Mouse (Mus musculus) heart, adult 18-20 months (tissue): ENCODE data around the gene Aup1. TPM values are rescaled to one million over a fixed set of nuclear protein-coding genes. Genes with fewer than 3 reads are reported as not detected.

Experiments used
- DNase-seq, 2 experiments: peaks; one replicate each; pipeline ENCODE4 v3.0.0; 2021 to 2022; ENCODE audit warnings: mixed read lengths in 1 of 2
- total RNA-seq, 2 experiments: library from RNA; stranded (reverse); gene quantifications; 2 replicates each; pipeline ENCODE4 v1.2.3; 2021

Gene Aup1
- total RNA-seq, 2 experiments from 2014 or later = 76.3 to 77.2 TPM

DNA sequence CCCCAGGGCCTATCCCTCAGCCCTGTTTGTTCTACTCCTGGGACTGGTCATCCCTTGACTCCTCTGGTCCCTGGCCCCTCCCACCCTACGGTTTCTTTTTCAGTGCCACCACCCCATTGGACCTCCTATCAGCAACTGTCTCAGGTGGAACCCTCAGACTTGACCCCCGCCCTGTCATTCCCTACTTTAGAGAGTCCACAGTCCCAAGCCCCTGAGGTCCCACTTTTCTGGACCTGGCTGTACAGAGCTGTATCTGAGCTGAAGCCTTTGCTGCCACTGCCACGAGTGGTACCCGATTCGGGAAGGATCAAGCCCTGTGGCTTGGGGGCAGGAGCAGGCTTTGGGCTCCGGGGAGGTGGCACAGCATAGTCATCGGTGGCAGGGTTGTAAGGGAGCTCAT is 23.2 kb upstream of the Aup1 start:
- no peak for DNase-seq

DNA sequence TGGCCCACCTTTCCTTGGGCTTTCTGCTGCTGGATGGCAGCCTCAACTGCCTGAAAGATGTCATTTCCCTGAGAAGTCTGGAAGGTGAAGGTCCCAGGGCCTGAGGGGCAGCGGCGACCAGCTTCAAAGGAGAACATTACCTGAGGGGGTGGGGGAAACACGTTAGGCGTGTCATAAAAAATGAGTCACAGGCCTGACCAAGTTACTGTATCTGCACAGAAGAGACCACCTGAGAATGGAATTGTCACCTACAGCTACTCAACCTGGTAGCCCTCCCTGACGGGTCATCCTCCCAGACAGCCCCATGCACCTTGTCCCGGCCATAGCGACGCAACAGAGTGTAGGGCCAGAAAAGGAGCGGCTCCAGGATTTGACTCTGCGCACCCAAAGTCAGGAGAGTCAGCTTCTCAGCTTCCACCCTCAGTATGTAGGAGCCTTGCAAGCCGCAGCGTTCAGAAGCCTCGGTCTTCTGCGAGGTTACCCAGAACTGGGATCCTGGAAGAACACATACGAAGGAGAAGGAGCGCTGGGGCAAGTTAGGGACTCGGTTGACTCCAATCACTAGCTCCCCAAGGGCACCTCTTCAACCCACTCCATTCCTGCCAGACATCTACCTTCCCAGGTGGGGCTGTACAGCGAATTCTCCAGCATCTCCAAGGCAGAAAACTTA is 22.3 kb upstream of the Aup1 start:
- no peak for DNase-seq

DNA sequence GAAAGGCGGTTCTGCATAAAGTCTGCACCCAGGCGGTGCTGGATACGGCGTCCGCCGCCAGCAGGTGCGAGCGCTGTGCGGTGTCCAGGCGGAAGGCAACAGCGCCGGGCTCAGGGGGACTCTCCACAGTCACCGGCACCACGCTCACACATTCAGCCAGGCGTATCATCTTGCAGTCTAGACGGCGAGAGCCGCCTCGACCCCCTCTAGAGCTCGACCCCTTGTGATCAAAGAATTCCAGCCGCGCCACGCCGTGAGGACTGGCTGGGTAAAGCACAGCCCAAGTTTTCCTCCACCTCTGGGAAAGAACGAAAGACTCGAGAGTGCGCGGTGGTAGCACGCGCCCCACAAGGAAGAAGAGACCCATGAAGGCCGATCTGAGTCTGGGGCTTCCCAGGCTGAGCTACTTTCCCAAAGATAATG is 21.5 kb upstream of the Aup1 start:
- peak in 1 of 2 experiments; percentile 34 for DNase-seq

DNA sequence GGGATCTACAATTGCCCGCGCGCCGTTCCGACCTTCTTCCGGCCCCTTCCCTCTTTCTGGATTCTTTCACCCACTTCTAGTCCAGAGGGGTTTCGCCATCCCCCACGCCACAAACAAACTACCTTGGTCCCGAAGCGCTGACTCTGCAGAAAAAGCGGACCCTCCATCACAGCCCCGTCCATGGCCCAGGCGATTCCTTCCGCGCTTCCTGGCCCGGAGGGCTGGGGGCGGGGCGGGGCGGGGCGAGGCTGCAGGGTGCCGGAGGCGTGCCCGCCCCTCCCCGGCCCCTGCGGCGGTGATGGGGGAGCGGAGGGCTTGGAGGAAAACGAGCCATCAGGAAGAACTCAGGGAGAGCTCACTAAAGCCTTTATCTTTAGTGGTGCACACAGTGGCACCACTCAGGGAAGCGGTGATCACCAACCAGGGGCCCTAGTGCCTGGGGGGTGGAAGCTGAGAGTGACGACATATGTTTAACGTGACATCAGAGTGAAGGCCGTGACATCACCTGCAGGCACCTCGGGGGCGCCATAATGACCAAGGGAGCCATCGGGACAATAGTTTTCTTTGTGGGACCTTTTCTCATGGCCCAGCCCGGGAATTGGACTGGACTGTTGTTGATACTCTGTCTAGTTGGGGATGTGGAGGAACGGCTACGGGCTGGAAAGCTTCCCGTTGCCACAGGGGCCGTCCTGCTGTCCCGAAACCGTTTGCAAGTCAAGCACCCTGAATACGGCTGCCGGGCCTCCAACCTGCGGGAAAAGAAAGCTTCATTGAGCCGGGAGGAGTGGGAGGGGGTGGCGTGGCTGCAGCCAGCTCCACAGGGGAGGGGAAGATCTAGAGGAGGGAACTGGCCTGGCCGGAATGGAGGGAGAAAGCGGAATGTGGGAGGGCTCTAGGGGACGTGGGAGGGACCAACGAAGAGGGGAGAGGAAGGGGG is 20.8 kb upstream of the Aup1 start, which contains the start of the genes Dok1 and Loxl3:
Dok1 (minus strand) TSS at position 223 of the 937 bp plus-strand sequence.
Loxl3 (plus strand) TSS at position 925 of the 937 bp plus-strand sequence.
- peak; percentile 81 to 86 for DNase-seq

DNA sequence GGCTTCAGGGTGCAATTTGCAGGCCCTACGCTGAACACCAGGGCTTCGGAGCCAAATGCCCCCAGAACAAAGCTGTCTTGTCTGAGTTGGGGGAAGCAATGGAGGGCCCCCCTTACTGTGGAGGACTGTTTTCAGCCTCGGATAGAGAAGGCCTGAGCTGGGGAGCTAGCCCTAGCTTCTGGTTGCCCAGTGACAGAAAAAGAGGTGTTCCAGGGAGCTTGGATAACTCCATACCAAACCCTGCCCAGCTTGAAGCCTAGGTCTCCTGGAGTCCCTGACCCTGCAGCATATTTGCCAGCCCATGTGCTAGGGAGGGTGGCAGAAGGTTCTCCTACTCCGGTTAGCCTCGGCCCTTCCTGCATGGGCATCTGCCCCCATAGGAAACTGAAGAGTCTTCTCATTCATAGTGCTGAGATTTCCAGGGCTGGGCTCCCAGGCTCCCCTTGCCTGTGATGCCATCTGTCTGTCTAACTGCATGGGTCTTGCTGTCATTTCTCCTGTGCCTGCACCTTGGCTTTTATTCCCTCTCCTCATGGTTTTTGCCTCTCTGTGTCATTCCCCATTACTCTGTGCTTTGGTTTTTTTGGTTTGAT is 19.8 kb upstream of the Aup1 start:
- peak in 1 of 2 experiments; percentile 32 for DNase-seq

DNA sequence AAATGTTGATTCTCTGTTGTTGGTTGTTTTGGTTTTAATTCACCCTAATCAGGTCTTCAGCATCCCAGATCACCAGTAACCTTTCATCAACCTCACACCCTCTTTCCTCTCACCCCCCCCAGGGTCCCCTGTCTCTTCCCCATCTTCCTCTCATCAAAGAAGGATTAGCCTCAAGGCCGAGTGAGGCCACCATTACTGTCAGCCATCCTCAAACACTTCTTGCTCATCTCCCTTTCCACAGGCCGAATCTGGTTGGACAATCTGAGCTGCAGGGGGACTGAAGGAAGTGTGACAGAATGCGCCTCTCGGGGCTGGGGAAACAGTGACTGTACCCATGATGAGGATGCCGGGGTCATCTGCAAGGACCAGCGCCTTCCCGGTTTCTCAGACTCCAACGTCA is 17.1 kb upstream of the Aup1 start:
- no peak for DNase-seq

DNA sequence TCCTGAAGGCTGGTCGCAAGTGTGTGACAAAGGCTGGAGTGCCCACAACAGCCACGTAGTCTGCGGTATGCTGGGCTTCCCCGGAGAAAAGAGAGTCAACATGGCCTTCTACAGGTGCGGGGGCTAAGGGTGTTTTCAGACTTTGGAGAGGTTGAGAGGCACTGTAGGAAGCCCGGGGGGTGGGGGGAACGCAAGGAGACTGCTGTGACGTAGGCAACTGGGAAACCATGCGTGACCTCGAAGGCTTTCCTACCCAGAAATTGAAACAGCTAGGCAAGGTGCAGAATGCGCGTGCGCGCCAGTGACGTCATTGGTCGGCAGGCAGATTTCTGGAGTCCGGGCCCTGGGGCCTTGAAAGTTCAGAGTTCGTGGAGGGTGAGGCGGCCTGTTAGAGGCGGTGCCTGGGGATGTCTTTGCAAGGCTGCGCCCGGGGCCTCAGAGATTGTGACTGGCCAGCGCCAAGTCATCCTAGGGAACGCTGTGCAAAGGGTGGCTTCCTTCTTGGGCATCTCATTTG is 15.8 kb upstream of the Aup1 start:
- peak; percentile 93 to 98 for DNase-seq

DNA sequence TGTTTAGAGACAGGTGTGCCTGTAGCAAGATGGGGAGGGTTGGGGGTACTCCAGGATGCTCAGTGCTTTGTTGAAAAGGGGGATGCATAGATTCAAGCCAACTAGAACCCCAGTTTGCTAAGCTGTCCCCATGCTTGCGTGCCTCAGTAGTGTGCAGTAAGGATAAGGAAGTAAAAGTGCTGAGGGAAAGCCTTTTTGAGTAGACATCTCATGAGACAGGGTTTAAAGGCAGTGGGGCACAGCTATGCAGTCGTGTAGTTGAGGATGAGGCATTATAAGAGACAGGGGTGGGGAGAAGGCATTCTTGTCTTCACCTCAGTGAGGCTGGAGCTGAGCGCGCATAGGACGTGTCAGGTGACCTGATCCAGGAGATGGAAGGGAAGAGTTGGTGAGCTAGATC is 13.7 kb upstream of the Aup1 start:
- no peak for DNase-seq

DNA sequence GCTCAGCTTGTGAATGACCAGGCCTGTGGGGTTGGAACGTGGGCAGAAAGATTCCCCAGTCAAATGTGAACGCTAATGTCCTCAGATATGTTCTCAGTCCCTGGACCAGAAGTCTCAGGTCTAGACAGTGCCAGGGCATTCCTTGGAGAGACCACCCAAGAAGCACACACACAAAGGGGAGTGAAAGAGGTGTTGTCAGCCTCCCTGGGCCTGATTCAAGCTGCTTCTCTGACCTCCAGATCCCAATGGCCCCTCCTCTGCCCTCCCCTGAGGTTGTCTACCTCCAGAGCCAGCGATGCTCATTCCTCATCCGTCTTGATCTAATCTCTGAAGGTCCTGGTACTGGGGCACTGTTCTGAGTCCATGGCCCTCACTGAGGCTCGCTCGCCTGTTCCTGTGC is 10.8 kb upstream of the Aup1 start:
- DNase-seq = no peak

DNA sequence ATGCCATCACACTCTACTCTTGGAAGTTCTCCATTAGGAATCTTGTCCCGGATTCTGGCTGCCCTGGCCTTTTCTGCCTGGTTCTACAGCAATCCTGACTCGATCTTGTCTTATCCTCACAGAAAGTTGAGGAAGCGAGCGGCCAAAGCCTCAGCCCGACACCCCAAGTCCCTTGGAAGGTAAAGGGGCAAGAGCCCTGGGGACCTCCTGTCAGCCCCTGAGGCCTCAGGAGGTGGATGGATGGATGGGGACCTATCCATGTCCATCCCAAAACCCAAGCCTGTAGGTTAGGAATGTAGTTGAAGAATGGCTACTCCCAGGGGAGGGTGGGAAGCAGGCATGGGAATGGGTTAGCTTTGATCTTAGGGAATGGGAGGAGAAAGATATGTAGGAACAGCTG is 10.3 kb upstream of the Aup1 start:
- DNase-seq = no peak

DNA sequence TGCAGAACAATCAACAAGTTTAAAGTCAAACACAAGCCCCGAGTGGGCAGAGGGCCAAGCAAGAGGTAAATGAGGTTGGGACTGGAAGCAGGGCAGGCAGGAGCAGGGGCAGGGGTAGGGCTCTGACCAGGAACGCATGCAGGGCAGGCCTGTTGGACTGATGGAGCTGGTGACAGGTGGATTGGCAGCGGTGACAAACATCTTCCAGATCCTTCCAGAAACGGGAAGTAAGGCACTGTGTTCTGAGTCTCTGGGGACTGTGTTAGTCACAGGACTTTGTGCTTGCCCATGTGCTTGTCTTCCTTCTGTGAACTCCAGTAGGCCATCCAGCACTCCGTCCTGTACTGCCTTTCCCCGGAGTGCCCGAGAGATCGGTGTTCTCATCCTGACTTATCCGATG is 9.6 kb upstream of the Aup1 start:
- DNase-seq = peak; percentile 59 to 77

DNA sequence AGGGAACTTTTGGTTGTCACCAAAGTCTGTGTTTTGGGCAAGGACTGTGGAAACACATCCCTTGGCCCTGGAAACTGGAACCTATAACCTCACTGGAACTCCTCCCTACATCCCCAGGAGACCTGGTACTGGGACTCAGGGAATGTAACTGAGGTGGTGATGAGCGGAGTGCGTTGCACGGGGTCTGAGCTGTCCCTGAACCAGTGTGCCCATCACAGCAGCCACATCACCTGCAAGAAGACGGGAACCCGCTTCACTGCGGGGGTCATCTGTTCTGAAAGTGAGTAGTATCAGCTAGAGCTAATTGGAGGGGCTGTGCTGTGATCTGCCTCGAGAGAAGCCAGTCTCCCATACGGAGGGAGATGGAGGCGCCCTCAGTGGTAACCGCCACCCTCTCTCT is 5.0 kb upstream of the Aup1 start:
- no peak for DNase-seq

DNA sequence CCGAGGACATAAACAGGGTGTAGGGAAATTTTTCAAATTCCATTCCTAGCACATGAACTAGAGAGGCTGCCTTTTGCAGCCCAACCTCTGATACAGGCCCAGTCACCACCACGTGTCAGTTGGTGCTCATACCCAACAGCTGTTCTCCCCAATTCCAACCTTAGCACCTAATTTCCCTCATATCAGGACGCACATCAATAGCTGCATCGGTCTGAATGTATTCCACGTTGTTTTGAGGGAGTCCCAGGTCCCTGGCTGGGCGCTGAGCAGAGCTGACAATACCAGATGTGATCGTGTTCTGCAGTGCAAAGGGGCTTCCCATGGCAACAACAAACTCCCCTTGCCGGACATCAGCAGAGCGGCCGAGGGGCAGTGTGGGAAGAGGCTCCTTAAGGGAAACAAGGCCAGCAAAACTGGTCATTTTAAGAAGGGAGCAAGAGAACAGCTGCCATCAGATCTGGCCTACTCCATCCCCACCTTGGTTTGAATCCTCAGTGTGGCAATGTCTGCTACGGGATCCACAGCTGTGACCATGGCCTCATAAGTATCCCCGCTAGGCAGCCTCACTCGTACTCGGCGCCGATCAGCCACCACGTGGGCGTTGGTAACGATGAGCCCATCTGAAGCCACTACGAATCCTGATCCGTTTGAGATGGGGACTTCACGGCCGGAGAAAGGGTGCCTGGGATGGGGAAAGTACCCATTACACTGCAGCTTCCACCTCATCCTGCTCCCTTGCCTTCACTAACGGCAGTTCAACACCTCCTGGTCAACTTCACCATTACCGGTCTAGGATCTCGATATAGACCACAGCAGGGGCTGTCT is 973 bp upstream of the Aup1 start:
- no peak for DNase-seq

DNA sequence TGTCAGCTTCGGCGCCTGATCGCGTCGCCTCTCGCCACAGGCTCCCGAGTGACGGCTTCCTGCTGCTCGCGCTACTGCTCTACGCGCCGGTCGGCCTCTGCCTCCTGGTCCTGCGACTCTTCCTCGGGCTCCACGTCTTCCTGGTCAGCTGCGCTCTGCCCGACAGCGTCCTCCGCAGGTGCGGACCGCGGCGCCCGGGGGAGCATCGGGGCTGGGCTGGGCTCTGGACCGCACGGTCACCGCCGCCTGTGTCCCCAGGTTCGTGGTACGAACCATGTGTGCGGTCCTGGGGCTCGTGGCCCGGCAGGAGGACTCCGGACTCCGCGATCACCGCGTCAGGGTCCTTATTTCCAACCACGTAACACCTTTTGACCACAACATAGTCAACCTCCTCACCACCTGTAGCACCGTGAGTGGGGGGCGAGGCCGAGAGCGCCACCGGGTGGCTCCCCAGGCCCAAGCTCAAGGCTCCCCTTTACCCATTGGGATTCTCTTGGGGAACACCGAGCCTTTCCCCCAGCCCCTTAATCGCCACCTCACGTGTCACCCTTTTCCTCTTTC is 630 bp downstream of the Aup1 start, which contains the start of gene Htra2:
Htra2 (minus strand) TSS at position 403 of the 561 bp plus-strand sequence.
- DNase-seq = no peak

DNA sequence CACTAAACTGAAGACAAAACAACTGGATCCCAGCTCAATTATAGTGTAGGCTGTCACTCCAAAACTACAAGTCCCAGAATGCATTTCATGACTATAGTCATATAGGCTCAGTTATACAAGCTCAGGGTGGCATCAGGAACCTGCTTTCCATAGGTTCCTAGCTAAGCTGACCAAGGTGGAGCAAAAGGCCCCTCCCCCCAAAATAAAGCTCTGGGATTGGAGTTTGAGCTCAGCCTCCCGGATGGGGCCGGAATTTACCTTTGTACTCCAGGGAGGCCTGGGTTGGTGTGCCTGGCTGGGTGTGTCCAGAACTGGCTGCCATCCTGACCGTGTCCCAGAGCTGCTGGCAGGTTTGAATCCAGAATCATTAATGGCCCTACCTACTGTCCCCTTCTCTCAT is 3.5 kb downstream of the Aup1 start, which contains the start of gene Dqx1:
Dqx1 (plus strand) TSS at position 55 of the 400 bp plus-strand sequence.
- DNase-seq = no peak

DNA sequence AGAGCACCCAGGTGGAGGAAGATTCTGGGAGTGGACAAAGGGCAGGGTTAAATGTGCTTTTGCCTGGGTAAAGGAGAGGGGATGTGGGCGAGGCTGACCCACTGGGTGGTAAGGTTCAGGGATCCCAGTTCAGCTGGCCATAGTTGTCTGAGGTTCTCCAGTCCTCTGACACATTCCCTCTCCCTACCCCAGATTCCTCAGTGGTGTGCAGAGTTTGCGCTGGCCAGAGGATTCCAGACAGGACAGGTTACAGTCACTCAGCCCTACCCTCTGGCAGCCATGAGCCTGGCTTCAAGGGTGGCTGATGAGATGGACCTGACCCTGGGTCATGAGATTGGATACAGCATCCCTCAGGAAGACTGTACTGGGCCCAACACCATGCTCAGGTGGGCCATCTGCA is 4.4 kb downstream of the Aup1 start:
- no peak for DNase-seq

DNA sequence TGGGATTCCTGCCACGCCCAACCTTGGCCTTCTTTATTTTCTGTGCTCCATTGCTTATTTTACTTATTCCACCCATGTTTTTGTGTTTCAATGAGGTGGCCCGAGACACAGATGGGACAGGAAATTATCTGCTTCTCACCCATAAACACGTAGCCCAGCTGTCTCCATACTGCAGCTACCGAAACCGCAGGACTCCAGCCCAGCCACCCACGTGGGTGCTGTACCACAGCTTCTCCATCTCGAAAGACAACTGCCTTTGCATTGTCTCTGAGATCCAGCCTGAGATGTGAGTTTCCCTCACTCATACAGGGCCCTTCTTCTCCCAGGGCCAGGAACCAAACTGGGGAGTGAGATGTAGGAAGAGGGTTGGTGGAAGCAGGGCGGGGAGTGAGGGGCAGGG is 11.7 kb downstream of the Aup1 start:
- DNase-seq = no peak

DNA sequence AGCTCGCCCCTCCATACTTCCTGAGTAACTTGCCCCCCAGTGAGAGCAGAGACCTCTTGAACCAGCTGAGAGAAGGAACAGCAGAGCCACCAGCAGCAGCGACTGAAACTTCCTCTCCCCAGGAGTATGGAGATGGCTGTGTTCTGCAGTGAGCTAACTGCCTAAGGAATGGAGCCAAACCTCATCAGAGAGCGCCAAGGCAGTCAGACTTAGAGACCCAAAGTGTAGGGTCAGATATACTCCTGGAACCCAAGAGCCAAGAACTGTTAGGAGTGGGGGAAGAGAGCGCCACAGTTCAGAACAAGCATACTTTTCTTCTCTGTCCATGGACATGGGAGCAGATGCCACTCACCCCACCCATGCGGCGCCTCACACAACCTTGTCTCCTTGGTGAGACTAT is 12.1 kb downstream of the Aup1 start:
- no peak for DNase-seq

DNA sequence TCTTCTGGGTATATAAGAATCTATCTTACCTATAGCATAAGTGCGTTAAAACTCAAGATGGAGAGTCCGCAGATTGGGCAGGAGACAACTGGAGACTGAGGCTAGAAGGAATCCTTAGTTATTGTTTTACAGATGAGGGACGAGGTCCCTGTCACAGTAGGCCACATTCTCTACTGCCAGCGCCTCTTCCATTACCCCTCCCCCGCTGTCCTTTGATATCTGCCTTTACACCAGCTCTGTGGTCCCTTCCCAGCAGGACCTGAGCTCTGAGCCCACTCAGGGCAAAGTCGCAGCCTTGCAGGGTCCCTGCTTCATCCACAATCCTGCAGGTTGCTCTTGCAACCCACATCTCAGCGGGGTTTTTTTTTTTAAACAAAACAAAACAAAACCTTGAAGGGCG is 13.9 kb downstream of the Aup1 start:
- no peak for DNase-seq

DNA sequence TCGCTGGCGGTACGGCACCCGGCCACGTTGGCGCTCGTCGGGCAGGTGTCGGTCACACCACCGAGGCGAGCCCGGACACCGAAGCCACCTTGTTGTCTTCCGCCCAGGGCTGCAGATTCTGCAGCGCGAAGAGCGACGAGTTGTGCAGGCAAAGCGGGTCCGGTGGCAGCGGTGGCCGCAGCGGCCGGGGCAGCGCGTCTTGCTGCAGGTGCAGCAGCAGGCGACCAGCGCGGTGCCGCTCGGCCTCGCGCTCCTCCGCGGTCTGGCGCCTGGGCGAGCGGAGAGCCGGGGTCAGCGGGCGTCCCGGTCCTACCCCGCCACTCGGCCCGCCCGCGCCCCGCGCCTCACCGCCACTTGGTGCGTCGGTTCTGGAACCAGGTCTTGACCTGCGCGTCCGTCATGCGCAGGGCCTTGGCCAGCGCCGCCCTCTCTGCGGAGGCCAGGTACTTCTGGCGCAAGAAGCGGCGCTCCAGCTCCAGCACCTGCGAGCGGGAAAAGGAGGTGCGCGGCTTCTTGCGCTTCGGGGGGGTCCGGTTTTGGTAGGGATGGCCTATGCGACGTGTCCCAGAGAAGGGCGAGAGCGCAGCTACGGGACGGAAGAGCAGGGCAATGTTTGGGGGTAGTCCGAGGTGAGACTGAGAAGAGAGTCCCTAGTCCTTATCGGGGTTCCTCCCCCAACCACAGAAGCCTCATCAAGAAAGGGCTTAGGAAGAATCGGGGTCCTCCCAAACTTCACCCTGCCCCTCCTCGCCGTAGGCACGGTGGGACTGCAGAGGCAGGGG is 14.6 kb downstream of the Aup1 start:
- DNase-seq = no peak
